Mouse (Mus musculus) bone marrow, adult 2 months (tissue): ENCODE data around the gene Cntfr.

Experiments used
- CTCF ChIP-seq: fragments of 200-500 bp; IDR thresholded peaks from 2 replicates; pipeline ENCODE4 v1.5.1; 2011; ENCODE audit warnings: low read length, control low read depth; ENCODE audit not compliant: control insufficient read depth, insufficient read depth
- POLR2A ChIP-seq: fragments of 200-500 bp; IDR thresholded peaks from 2 replicates; pipeline ENCODE4 v1.6.1; 2011; ENCODE audit warnings: low read depth, mild to moderate bottlenecking, control low read depth, low read length, borderline replicate concordance; ENCODE audit not compliant: control insufficient read depth

- TF ChIP-seq CTCF (no peak), POLR2A (no peak)
These were observed 86.3 kb downstream of the Cntfr start for GRCm38 (mm10) chr4:41610594-41610980.
